Mouse (Mus musculus) liver, embryonic 11.5 days (tissue): ENCODE data around the gene Gm5617. TPM values are rescaled to one million over a fixed set of nuclear protein-coding genes. Genes with fewer than 3 reads are reported as not detected.

Experiments used
- ATAC-seq: fragments of 200-750 bp; cut with Nextera tagmentation; replicated peaks from 2 replicates; pipeline ENCODE4 v1.8.0; 2017; ENCODE audit warnings: moderate number of reproducible peaks, mild to moderate bottlenecking, moderate TSS enrichment, moderate library complexity; ENCODE audit not compliant: low FRiP score
- DNase-seq: peaks from one replicate; pipeline ENCODE4 v3.0.0-alpha.2; 2017; ENCODE audit warnings: low spot score
- H3K27ac ChIP-seq: fragments of 300-500 bp; sonication (generic); 2 replicates; pipeline ENCODE4 v1.5.1; 2014; ENCODE audit warnings: mild to moderate bottlenecking, low read depth, low read length, control low read depth
- H3K27me3 ChIP-seq: fragments of 300-500 bp; sonication (generic); replicated peaks from 2 replicates; pipeline ENCODE4 v1.6.1; 2014; ENCODE audit warnings: low read length, mixed read lengths; ENCODE audit not compliant: control insufficient read depth, insufficient read depth
- H3K36me3 ChIP-seq: fragments of 300-500 bp; sonication (generic); 2 replicates; pipeline ENCODE4 v1.6.1; 2014; ENCODE audit warnings: mild to moderate bottlenecking, low read length, moderate library complexity, mixed read lengths; ENCODE audit not compliant: control insufficient read depth, insufficient read depth
- H3K4me1 ChIP-seq: fragments of 300-500 bp; sonication (generic); replicated peaks from 2 replicates; pipeline ENCODE4 v1.6.1; 2014; ENCODE audit warnings: low read length, mixed read lengths; ENCODE audit not compliant: control insufficient read depth, insufficient read depth
- H3K4me2 ChIP-seq: fragments of 300-500 bp; sonication (generic); 2 replicates; pipeline ENCODE4 v1.6.1; 2014; ENCODE audit warnings: mild to moderate bottlenecking, control low read depth, moderate library complexity
- H3K4me3 ChIP-seq: fragments of 300-500 bp; sonication (generic); 2 replicates; pipeline ENCODE4 v1.5.1; 2014; ENCODE audit warnings: low read depth, low read length, control low read depth
- H3K9ac ChIP-seq: fragments of 300-500 bp; sonication (generic); 2 replicates; pipeline ENCODE4 v1.6.1; 2014; ENCODE audit warnings: low read depth, low read length, control low read depth
- H3K9me3 ChIP-seq: fragments of 300-500 bp; sonication (generic); 2 replicates; pipeline ENCODE4 v1.6.1; 2016; ENCODE audit warnings: low read length, inconsistent platforms, mixed read lengths; ENCODE audit not compliant: control insufficient read depth
- WGBS: fragments of 180-500 bp; shearing (Covaris S2); extraction: QIAGEN DNeasy Blood & Tissue Kit; methylation state at CpG from one replicate; pipeline ENCODE4 v1.1.7; 2014; 5-methylcytosine and 5-hydroxymethylcytosine counted together
- polyA plus RNA-seq: library from polyadenylated mRNA; unstranded; fragments of >200 nt; fragmentation: Nextera tagmentation; extraction: Ambion mirVana; gene quantifications from 2 replicates; pipeline ENCODE4 v1.2.1, GENCODE M21; 2014

Gene Gm5617
- polyA plus RNA-seq, 1 experiment from 2014 or later, result 29.8 TPM

DNA sequence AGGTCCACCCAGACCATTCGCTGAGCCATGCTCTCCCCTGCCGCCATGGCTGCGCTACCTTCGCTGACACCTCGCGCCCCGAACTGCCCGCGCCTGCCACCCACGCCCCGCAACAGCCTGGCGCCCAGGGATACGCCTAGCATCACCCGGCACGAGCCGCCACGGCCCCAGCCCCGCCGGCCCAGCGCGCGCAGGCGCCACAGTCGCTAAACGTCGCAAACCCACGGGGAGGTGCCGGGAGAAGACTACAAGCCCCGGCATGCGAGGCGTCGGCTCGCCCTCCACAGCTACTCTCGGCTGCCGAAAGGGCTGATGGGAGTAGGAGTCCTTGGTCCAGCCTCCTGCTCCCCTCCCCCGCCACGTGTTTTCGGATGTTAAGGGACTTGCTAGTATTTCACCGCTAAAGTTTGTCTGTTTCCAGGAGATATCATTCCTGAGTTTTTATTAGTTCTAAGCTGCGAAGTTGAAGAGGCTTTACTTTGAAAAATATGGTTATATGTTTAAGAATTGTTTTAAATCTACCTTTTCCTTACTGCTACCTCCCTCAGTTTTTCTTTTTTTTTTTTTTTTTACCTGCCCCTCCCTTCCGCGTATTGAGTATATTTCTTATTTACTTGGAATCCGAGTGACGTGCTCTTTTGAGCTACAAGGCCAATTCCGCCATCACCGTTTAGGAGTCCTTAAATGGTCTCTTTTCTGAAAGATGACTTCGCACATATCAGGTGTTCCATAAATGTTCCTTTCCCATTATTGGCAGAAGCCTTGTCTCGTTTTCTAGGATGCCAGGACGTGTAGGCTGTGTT lies 14.6 kb upstream of the Gm5617 start, which contains the start of gene Rexo2:
Gene Rexo2 (minus strand): TSS at position 213 of the 803 bp plus-strand sequence.
- 2% methylated on average over 49 of the region's 49 CpGs for WGBS
- Histone ChIP-seq H3K4me3 (peak within 1 kb of the TSS; percentile 84), H3K4me1 (peaks cover 2% of the 10 kb centered on the region; the same call in 1 of the 2 replicates), H3K27me3 (no peaks in the 10 kb centered on the region), H3K27ac (peak within 1 kb of the TSS; percentile 56; the same call in 1 of the 2 replicates), H3K9ac (peak within 1 kb of the TSS; percentile 89), H3K36me3 (peaks cover 3% of the 10 kb centered on the region; the same call in 1 of the 2 replicates), H3K9me3 (no peaks in the 10 kb centered on the region), H3K4me2 (peak within 1 kb of the TSS; percentile 86)
- DNase-seq, result peak; percentile 91
- peak; percentile 98 for ATAC-seq

DNA sequence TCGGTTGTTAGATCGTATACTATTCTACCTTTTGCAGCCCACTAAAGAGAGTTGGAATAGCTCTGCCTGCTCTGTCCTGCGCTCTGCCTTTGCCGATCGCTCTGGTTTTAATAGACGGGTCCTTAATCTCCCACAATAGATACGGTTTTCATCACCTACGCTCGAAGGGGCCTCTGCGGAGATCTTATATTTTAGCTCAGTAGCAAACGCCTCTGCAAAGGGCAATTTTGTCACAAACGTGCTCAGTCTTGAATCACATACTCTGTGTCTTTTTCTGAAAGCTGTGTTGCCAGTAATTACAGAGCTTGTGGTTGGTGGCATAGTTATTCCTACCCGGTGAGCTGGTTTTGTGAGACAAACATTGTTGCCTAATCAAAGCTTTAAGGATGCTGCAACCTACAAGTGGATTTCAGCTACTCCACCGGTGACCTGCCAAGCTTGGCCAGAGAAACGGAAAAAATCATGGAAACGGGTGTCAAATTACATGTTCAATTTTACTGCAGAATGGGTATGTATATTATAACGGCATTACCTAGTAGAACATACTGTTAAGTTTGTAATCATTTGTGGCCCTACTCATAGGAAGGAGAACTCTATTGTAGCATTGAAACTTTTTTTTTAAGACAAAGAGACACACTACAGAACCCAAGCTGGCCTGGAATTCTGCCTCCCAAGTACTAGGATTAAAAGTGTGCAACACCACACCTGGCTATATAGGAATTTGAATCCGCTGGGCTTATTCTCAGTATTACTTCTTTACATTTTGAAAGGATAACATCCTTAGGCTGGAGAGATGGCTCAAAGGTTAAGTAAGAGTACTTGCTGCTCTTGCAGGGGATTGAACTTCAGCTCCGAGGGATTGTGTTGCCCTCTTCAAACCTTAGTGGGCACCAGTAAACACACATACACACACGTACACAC lies 13.8 kb upstream of the Gm5617 start:
- Histone ChIP-seq H3K9me3 (no peaks in the 10 kb centered on the region), H3K4me1 (peaks cover 2% of the 10 kb centered on the region; the same call in 1 of the 2 replicates), H3K4me3 (peak overlapping the region; percentile 84), H3K9ac (peak overlapping the region; percentile 89), H3K27me3 (no peaks in the 10 kb centered on the region), H3K4me2 (peak overlapping the region; percentile 86), H3K27ac (no peak overlapping the region), H3K36me3 (peaks cover 3% of the 10 kb centered on the region; the same call in 1 of the 2 replicates)
- WGBS, result 35% methylated on average over 20 of the region's 20 CpGs
- ATAC-seq (no peak), DNase-seq (no peak)

DNA sequence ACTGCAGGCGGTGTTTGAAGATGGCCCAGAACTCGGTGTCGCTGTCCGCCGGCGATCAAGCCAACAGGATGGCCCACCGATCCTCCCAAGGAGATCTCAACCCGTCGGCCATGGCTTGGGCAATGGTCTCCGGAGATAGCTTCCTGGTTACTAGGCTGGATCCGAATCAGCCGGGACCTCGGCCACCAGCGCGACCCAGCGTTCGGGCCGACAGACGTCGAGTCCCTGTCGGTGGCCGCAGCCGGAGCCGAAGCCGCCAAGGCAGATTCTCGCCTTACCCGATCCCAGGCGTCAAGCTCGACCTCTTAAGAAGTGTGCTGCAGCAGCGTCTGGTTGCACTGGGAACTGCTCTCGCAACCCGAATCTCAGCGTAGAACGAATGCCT lies 298 bp downstream of the Gm5617 start:
- no peak for DNase-seq

DNA sequence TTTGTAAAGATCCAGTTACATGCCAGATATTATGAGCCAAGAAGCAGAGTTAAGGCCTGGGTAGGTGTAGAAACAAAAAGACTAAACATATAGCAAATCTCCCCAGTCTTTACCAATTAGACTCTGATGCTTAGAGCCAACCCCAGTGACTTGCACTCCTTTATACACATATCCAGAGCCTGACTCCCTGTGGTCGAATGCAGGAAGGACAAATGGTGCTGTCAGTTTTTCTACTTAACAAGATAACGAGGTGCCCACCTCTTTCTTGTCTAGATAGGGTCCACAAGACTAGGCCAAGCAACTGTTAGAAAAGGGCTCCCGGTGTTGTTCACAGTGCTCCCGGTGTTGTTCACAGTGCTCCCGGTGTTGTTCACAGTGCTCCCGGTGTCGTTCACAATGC lies 6.0 kb downstream of the Gm5617 start:
- no peak overlapping the region for H3K9ac ChIP-seq
- peaks cover under 1% of the 10 kb centered on the region; the same call in 1 of the 2 replicates for H3K4me1 ChIP-seq
- no peaks in the 10 kb centered on the region for H3K27me3 ChIP-seq
- H3K27ac ChIP-seq, result no peak overlapping the region
- ATAC-seq, result no peak
- H3K9me3 ChIP-seq, result no peaks in the 10 kb centered on the region
- H3K36me3 ChIP-seq, result no peaks in the 10 kb centered on the region
- 74% methylated on average over 7 of the region's 7 CpGs for WGBS
- no peak for DNase-seq
- H3K4me2 ChIP-seq, result no peak overlapping the region
- no peak overlapping the region for H3K4me3 ChIP-seq

More for the DNA sequence above, 298 bp downstream of the Gm5617 start:
- H3K4me2 ChIP-seq, result peak overlapping the region; percentile 70
- H3K27me3 ChIP-seq, result no peaks in the 10 kb centered on the region
- H3K9ac ChIP-seq, result peak overlapping the region; percentile 91
- peaks cover 16% of the 10 kb centered on the region for H3K36me3 ChIP-seq
- H3K27ac ChIP-seq, result peak overlapping the region; percentile 83
- peaks cover 8% of the 10 kb centered on the region for H3K4me1 ChIP-seq
- peak; percentile 64 for ATAC-seq
- H3K4me3 ChIP-seq, result peak overlapping the region; percentile 87
- no peaks in the 10 kb centered on the region for H3K9me3 ChIP-seq
- WGBS, result 3% methylated on average over 34 of the region's 34 CpGs

DNA sequence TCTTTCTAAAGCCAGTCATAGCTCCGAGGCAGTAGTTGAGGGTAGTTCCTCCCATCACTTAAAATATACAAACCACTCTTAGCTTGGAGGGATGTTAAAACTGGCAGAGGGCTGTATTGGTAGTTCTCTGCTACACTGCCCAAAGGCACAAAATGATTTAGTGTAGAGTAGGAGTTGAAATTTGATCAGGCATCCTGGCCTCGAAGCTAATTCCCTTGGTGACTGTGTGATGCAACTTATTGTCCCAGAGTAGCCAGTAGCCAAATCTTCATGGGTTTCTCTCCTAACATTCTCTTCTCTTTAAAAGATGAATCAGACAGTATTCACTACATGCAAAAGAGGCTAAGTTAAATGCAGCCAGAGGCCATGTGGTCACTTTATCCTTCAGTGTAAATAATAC lies 7.8 kb downstream of the Gm5617 start:
- Histone ChIP-seq H3K4me2 (no peak overlapping the region), H3K9ac (no peak overlapping the region), H3K27me3 (no peaks in the 10 kb centered on the region), H3K9me3 (no peaks in the 10 kb centered on the region), H3K36me3 (no peaks in the 10 kb centered on the region), H3K4me3 (no peak overlapping the region), H3K4me1 (no peaks in the 10 kb centered on the region), H3K27ac (no peak overlapping the region)
- DNase-seq (no peak), ATAC-seq (no peak)
- 70% methylated on average over 2 of the region's 2 CpGs for WGBS

DNA sequence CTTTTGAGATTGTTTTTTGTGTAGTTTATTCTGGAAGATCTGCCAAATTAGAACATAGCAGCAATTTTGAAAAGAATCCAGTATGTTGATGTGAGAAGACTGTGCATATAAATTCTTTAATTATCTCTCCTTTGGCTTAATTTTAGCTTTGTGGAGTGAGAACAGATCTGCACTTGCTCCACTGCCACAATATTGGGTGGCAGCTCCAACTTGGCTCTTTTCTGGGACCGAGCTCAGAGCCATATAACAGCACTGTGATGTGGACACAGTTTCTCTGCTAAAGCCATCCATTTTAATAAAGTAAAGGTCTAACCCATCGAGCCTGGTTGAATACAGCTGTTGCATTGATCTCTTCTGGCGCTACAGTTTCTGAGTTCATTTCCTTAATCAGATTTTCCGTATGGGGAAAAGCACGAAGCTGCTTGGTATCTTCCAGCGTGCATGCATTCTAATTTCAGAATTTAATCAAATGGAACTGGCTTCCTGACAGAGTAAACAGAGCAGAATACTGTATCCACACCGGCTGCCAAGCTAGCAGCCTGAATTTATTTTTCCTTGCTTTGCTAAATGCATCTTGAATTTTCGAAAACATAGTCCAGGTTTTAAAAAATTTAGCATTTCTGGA lies 9.6 kb downstream of the Gm5617 start:
- H3K4me2 ChIP-seq, result no peak overlapping the region
- H3K9ac ChIP-seq, result no peak overlapping the region
- H3K27ac ChIP-seq, result no peak overlapping the region
- no peaks in the 10 kb centered on the region for H3K27me3 ChIP-seq
- DNase-seq (no peak), ATAC-seq (no peak)
- H3K9me3 ChIP-seq, result no peaks in the 10 kb centered on the region
- WGBS, result 74% methylated on average over 8 of the region's 8 CpGs
- H3K4me3 ChIP-seq, result no peak overlapping the region
- no peaks in the 10 kb centered on the region for H3K36me3 ChIP-seq
- no peaks in the 10 kb centered on the region for H3K4me1 ChIP-seq

DNA sequence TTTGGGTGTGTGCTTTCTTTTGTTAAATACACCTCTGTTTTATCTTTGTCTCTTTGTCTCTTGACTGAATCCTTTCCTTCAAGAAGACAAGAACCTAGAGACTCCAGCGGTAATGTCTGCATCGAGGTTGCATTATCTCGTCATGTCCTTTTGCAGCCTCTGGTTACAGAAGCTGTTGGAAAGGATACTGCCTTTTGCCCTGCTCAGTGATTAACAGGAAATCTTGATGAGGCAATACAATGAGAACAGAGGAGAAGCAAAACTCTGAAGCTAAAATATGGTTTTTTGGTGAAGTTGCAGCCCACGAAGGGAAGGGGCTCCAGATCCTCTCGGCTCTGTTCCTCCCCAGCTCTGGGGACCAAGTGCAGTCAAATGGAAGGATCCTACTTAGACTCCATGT lies 14.9 kb downstream of the Gm5617 start:
- no peaks in the 10 kb centered on the region for H3K4me1 ChIP-seq
- no peak overlapping the region for H3K27ac ChIP-seq
- ATAC-seq, result no peak
- H3K9me3 ChIP-seq, result no peaks in the 10 kb centered on the region
- DNase-seq, result no peak
- H3K9ac ChIP-seq, result no peak overlapping the region
- H3K27me3 ChIP-seq, result no peaks in the 10 kb centered on the region
- H3K4me3 ChIP-seq, result no peak overlapping the region
- 73% methylated on average over 5 of the region's 5 CpGs for WGBS
- H3K36me3 ChIP-seq, result no peaks in the 10 kb centered on the region
- no peak overlapping the region for H3K4me2 ChIP-seq

DNA sequence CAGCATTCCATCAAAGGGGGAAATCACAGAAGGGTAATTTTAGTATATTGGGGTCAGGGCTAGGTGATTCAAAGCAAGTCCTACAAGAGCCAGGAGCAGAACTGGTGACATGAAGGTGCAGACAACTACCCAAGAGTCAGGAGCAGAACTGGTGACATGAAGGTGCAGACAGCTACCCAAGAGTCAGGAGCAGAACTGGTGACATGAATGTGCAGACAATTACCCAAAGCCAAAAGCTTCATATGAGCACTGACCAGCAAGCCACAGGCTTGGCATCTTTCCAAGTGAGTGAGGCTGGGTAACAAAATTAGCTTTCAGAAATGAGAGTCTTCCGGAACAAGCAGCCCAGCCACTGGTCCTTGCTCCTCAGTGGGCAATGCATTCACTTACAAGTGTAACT lies 20.1 kb downstream of the Gm5617 start:
- Histone ChIP-seq H3K4me1 (no peaks in the 10 kb centered on the region), H3K4me2 (no peak overlapping the region), H3K9ac (no peak overlapping the region), H3K27me3 (peaks cover 2% of the 10 kb centered on the region; the same call in 1 of the 2 replicates), H3K27ac (no peak overlapping the region), H3K4me3 (no peak overlapping the region), H3K9me3 (no peaks in the 10 kb centered on the region), H3K36me3 (no peaks in the 10 kb centered on the region)
- WGBS, result 62% methylated on average over 1 of the region's 1 CpGs
- DNase-seq (no peak), ATAC-seq (no peak)
